Mouse (Mus musculus): ENCODE measurements around the gene Unc119b.
"Not testable (repeated sequence)": the region's sequence is repeated elsewhere in the genome, so short reads cannot be mapped to it uniquely, and the experiment has no call there.

The Unc119b gene

DNA sequence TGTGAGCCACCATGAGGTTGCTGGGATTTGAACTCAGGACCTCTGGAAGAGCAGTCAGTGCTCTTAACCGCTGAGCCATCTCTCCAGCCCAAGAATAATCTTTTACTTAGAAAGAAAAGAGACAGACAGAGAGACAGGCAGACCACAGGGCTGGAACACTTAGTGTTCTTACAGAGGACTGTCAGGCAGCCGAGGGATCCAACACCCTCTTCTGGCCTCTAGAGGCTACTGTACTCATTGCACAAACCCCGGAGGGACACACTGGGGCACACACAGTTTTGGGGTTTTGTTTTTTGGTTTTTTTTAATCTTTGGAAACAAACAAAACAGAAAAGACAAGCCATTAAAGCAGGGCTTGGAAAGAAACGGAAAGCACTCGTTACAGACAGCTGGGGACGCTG, 5.4 kb downstream of the Unc119b start:
- Histone ChIP-seq H3K36me3 (ENCODE audit: control insufficient read depth, insufficient read depth, low read length, poor library complexity, severe bottlenecking) (peaks cover 9% of the 10 kb centered on the region), H3K27me3 (ENCODE audit: control insufficient read depth, insufficient read depth, low read length, poor library complexity, severe bottlenecking) (no peaks in the 10 kb centered on the region)
- DNase-seq (ENCODE audit: low read depth, low spot score), result no peak

DNA sequence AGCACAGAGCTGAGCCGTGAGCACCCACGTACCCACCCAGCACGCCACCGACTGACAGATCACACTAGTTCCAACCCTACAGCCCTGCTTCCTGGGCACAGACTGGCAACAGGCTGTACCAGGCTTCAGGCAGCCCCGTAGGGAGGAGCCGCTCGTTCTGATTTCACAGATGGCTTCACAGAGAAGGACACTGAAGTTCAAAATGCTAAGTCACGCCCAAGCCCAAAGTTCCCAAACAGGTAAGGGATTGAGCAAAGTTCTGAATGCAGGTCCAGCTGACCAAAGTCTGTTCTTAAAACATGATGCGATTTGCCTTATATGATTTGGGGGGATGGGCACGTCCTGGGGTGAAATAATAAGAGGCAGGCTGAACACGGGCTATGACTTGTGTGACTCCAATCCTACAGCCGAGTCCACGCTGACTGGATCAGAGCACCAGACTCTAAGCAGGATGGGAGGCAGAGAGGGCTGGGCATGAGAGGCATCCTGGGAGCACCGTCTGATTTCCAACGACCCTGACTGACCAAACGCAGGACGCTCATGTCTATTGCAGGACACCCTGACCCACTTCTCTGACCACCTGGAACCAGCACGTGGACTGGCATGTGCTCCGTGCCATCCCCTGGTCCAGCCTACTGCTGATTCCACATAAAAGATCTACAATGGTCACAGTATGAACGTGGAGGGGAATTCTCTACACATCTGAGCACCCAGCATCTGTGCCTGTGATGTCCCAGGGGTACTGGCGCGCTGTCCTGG, 7.2 kb downstream of the Unc119b start:
- Histone ChIP-seq H3K36me3 (ENCODE audit: control insufficient read depth, insufficient read depth, low read length, poor library complexity, severe bottlenecking) (peaks cover 10% of the 10 kb centered on the region), H3K27me3 (ENCODE audit: control insufficient read depth, insufficient read depth, low read length, poor library complexity, severe bottlenecking) (no peaks in the 10 kb centered on the region)
- no peak for DNase-seq (ENCODE audit: low read depth, low spot score)

DNA sequence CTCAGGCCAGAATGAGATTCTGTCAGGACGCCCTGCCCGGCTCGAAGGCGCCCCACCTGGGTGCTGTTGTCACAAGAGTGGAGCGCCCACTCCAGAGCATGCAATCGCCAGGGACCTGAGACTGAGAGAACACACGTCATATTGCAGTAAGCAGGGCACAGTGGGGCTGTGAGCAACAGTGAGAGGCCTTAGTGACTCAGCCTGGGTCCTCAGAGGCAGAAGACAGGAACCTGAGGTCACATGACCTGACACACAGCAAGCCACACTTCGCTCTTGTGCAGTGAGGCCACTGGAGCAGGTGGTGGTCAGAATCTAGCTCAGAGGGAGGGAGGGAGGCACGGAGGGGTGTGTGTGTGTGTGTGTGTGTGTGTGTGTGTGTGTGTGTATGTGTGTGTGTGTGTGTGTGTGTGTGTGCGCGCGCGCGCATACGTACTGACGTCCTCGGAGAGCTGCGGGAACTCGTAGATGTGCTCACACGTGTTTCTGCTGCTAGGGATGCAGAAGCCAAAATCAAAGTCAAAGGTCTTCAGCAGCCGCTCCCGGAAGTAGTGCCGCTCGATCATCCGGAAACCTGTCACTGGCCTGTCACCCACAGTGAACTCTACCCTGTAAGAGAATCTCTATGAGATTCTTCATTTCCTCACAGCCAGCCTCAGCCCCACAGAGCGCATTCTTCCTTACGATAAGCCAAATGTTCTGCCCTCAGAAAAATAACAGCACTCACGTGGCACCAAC, 8.0 kb downstream of the Unc119b start:
- H3K27me3 ChIP-seq (ENCODE audit: control insufficient read depth, insufficient read depth, low read length, poor library complexity, severe bottlenecking), result no peaks in the 10 kb centered on the region
- DNase-seq (ENCODE audit: low read depth, low spot score), result peak; percentile 43
- H3K36me3 ChIP-seq (ENCODE audit: control insufficient read depth, insufficient read depth, low read length, poor library complexity, severe bottlenecking), result peaks cover 10% of the 10 kb centered on the region

DNA sequence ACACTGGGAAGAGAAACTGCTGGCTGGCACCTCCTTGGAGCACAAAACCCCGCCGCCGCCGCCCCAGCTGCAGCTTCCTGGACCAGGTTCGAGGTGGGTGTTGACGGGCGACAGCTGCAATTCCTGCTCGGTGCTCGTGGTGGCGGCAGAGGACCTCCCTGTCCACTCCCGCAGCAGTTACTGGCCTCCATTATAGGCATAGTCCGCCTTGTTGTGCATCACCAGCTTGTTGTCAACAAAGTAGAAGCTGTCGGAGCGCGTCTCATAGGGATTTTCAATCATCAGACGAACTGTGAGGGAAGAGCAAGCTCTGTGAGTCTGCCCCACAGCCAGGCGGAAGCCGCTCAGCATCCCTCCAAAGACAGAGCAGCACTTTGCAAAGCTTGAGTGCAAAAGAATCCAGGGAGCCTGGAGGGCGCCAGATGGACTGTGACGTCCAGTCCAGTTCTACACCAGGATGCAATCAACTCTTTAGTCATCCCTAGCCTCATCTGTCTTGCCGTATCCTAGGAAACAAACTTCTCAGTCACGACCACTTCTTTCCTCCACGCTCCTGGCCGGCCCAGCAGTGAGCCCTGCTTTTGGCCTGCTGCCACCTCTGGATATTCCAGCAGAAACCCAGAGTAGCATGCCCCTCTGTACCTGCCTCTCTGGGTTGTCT, 9.4 kb downstream of the Unc119b start:
- Histone ChIP-seq H3K27me3 (ENCODE audit: control insufficient read depth, insufficient read depth, low read length, poor library complexity, severe bottlenecking) (no peaks in the 10 kb centered on the region), H3K36me3 (ENCODE audit: control insufficient read depth, insufficient read depth, low read length, poor library complexity, severe bottlenecking) (peaks cover 10% of the 10 kb centered on the region)
- DNase-seq (ENCODE audit: low read depth, low spot score), result peak; percentile 89

- no peaks in the 10 kb centered on the region for H3K27me3 ChIP-seq (ENCODE audit: control insufficient read depth, insufficient read depth, low read length, poor library complexity, severe bottlenecking)
- DNase-seq (ENCODE audit: low read depth, low spot score), result no peak
- peaks cover 10% of the 10 kb centered on the region for H3K36me3 ChIP-seq (ENCODE audit: control insufficient read depth, insufficient read depth, low read length, poor library complexity, severe bottlenecking)
These were observed 10.1 kb downstream of the Unc119b start for GRCm38 (mm10) chr5:115124690-115125089.

DNA sequence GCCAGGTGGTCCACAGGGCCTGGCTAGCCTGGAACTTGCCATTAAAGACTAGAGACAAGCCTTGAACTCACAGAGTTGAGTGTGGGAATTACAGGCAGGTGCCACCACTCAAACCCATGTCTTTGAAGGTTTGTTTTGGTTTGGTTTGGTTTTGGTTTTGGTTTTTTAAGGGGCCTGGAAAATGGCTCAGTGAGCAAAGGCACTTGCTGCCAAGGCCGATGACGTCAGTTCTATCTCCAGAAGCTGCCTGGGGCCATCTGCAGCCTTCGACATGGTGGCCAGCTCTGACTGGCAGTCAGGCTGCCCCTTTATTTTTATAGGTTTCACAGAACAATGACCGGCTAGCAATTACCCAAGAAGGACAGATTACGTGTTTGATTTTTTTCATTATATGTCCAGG, 13.8 kb downstream of the Unc119b start:
- H3K36me3 ChIP-seq (ENCODE audit: control insufficient read depth, insufficient read depth, low read length, poor library complexity, severe bottlenecking), result 0 out of 2 replicates have a peak, but pooled peaks cover 1% of the 10 kb centered on the region
- H3K27me3 ChIP-seq (ENCODE audit: control insufficient read depth, insufficient read depth, low read length, poor library complexity, severe bottlenecking), result no peaks in the 10 kb centered on the region
- DNase-seq (ENCODE audit: low read depth, low spot score), result no peak

DNA sequence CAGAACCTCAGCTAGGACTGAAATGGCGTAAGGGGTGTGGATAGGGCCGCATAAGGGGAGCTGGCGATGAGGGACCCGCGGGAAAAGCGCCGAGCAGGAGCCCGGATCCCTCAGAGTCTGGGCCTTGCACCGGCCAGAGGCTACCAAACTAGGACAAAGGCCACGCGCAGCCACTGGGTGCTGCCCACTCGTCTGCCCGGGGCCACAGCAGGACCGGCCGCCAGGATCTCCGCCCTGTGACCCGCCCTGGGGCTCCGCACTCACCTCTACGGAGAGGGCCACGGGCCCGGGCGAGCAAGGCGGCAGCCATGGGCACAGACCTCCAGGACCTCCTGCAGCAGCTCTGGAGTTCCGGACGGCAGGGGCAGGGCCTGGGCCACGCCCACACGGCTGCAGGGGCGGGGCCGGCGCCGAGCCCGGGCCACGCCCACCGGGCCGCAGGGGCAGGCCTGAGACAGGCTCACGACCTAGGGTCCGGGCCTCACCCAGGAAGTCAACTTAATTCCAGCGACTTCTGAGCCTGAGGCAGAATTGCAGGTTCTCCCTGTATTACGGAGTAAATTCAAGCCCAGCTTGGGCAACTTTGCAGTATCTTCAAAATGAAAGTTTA, 15.7 kb downstream of the Unc119b start, which contains the start of gene Acads:
Acads (minus strand) TSS at position 386 of the 610 bp plus-strand sequence.
- Histone ChIP-seq H3K27me3 (ENCODE audit: control insufficient read depth, insufficient read depth, low read length, poor library complexity, severe bottlenecking) (no peaks in the 10 kb centered on the region), H3K36me3 (ENCODE audit: control insufficient read depth, insufficient read depth, low read length, poor library complexity, severe bottlenecking) (0 out of 2 replicates have a peak, but pooled peaks cover 1% of the 10 kb centered on the region)
- DNase-seq (ENCODE audit: low read depth, low spot score), result peak; percentile 81

DNA sequence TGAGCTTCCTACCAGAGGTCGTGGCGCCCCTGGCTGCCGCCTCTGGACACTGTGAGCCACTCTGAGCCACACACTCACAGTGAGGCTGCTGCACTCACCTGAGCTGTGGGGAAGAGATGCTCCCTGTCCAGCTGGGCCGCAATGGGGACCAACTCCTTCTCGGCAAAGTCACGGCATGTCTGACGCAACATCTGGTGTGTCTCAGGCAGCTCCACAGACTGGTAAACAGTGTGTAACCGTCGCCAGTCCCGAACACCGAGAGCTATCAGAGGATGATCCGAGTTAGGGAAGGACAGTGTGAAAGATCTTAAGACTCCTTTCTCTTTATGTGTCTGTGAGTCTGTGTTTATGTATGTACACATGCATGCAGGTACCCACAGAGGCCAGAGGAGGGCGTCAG, 17.3 kb downstream of the Unc119b start:
- Histone ChIP-seq H3K36me3 (ENCODE audit: control insufficient read depth, insufficient read depth, low read length, poor library complexity, severe bottlenecking) (no peaks in the 10 kb centered on the region; the same call in 1 of the 2 replicates), H3K27me3 (ENCODE audit: control insufficient read depth, insufficient read depth, low read length, poor library complexity, severe bottlenecking) (no peaks in the 10 kb centered on the region)
- DNase-seq (ENCODE audit: low read depth, low spot score), result no peak

DNA sequence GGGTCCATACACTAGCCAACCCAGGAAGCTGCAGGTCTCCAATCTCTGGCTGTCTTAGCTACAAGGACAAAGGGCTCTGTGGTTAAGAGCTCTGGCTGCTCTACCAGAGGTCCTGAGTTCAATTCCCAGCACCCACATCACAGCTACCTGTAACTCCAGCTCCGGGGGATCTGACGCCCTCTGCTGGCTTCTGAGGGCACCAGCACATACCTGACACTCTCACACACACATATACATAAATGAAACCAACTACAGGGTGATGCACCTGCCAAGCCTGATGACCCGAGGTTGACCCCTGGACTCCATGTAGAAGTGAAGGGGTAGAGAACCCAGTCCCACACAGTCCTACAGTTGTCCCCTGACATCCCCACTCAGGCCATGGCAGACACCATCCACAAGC, 18.3 kb downstream of the Unc119b start:
- Histone ChIP-seq H3K27me3 (ENCODE audit: control insufficient read depth, insufficient read depth, low read length, poor library complexity, severe bottlenecking) (no peaks in the 10 kb centered on the region), H3K36me3 (ENCODE audit: control insufficient read depth, insufficient read depth, low read length, poor library complexity, severe bottlenecking) (no peaks in the 10 kb centered on the region; the same call in 1 of the 2 replicates)
- no peak for DNase-seq (ENCODE audit: low read depth, low spot score)

- H3K36me3 ChIP-seq (ENCODE audit: control insufficient read depth, insufficient read depth, low read length, poor library complexity, severe bottlenecking), result no peaks in the 10 kb centered on the region; the same call in 1 of the 2 replicates
- DNase-seq (ENCODE audit: low read depth, low spot score), result no peak
- no peaks in the 10 kb centered on the region for H3K27me3 ChIP-seq (ENCODE audit: control insufficient read depth, insufficient read depth, low read length, poor library complexity, severe bottlenecking)
These were observed 20.3 kb downstream of the Unc119b start for GRCm38 (mm10) chr5:115114501-115114900.

- Histone ChIP-seq H3K27me3 (ENCODE audit: control insufficient read depth, insufficient read depth, low read length, poor library complexity, severe bottlenecking) (no peaks in the 10 kb centered on the region), H3K36me3 (ENCODE audit: control insufficient read depth, insufficient read depth, low read length, poor library complexity, severe bottlenecking) (no peaks in the 10 kb centered on the region; the same call in 1 of the 2 replicates)
- peak; percentile 24 for DNase-seq (ENCODE audit: low read depth, low spot score)
These were observed 21.5 kb downstream of the Unc119b start for GRCm38 (mm10) chr5:115113244-115113643.

DNA sequence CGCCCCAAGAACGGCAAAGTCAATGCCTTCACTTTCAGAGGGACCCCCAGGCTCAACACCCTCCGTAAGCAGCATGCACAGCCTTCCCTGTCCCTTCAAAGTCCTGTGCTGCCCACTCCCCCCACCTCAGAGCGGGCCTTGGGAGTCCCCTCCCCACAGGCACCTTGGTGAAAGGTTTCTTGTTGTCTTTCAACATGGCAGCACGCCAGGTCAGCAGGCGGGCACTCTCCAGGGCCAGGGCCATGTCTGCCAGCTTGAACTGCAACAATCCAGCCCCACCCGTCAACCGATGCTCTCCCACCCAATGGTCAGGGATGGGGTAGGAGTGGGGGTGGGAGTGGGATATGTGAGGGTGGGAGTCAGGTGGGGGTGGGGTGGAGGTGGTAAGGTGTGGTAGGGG, 23.6 kb downstream of the Unc119b start:
- Histone ChIP-seq H3K36me3 (ENCODE audit: control insufficient read depth, insufficient read depth, low read length, poor library complexity, severe bottlenecking) (no peaks in the 10 kb centered on the region; the same call in 1 of the 2 replicates), H3K27me3 (ENCODE audit: control insufficient read depth, insufficient read depth, low read length, poor library complexity, severe bottlenecking) (no peaks in the 10 kb centered on the region)
- no peak for DNase-seq (ENCODE audit: low read depth, low spot score)

GRCm38 (mm10) chr5:115103253-115103652, 31.5 kb downstream of the Unc119b start:
- DNase-seq (ENCODE audit: low read depth, low spot score); H3K27me3 ChIP-seq (ENCODE audit: control insufficient read depth, insufficient read depth, low read length, poor library complexity, severe bottlenecking); H3K36me3 ChIP-seq (ENCODE audit: control insufficient read depth, insufficient read depth, low read length, poor library complexity, severe bottlenecking): not testable (repeated sequence)

DNA sequence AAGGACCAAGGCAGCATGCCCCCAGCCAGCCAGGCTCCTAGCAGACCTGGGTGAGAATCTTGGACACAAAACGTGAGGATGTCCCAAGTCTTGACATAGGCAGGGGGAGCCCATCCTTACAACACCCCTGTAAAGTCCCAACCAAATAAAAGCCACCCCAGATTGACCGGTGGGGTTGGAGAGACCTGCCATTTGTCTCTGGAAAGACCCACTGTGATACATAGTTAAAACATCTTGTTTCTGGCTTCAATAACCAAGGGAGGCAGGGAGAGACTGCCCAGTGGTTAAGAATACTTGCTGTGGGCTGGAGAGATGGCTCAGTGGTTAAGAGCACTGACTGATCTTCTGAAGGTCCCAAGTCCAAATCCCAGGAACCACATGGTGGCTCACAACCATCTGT, 32.5 kb downstream of the Unc119b start:
- Histone ChIP-seq H3K27me3 (ENCODE audit: control insufficient read depth, insufficient read depth, low read length, poor library complexity, severe bottlenecking) (no peaks in the 10 kb centered on the region), H3K36me3 (ENCODE audit: control insufficient read depth, insufficient read depth, low read length, poor library complexity, severe bottlenecking) (peaks cover 2% of the 10 kb centered on the region; the same call in 1 of the 2 replicates)
- DNase-seq (ENCODE audit: low read depth, low spot score), result no peak

All from splenic B cell, adult 2 months (primary cell).